Comparison of ENCODE assay signal across 18 mouse cellular contexts in the genomic region with DNA sequence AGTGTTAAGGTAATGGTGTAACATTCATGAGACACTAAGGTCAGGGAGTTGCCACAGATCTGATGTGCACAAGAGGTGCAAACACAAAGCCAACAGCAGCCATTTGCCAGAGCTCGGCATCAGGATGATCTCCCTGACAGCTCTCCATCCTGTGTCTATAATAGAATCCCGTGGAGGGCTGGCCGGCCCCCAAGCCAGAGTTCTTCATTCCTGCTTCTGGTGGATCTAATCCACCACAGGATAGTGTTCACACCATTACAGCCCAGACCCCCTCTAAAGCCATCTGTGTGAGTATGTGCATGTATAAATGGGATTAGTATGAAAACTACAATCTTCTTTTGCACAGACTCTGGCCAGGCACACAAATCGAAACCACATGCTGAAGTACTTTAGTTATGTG.
"Had no signal": no experiment of that assay in that cellular context is flagged by ENCODE, and none has a peak within 500 bp of the region (broad histone marks: within the 10 kb centered on the region; RNA-seq: fewer than 3 reads in every experiment).

No protein-coding gene starts in this region.

- H3K9ac ChIP-seq: limb, embryonic 12.5 days; limb, embryonic 15.5 days; liver, embryonic 14.5 days; liver, postnatal 0 days; lung, embryonic 14.5 days; midbrain, embryonic 12.5 days; midbrain, embryonic 15.5 days; stomach, embryonic 15.5 days had no signal

- H3K4me2 ChIP-seq: limb, embryonic 12.5 days; limb, embryonic 15.5 days; liver, embryonic 11.5 days; lung, embryonic 14.5 days; midbrain, embryonic 12.5 days; midbrain, embryonic 15.5 days; stomach, embryonic 15.5 days had no signal

- H3K27me3 ChIP-seq: limb, embryonic 12.5 days; limb, embryonic 15.5 days; midbrain, embryonic 12.5 days; midbrain, embryonic 15.5 days; stomach, embryonic 15.5 days had no signal

- H3K4me3 ChIP-seq: limb, embryonic 12.5 days; limb, embryonic 15.5 days; midbrain, embryonic 12.5 days; midbrain, embryonic 15.5 days; stomach, embryonic 15.5 days had no signal

- H3K27ac ChIP-seq: limb, embryonic 12.5 days; limb, embryonic 15.5 days; liver, embryonic 14.5 days; macrophage; midbrain, embryonic 12.5 days; midbrain, embryonic 15.5 days; stomach, embryonic 15.5 days had no signal

- DNase-seq: kidney, adult 9 months; kidney, postnatal 14 days; kidney, postnatal 4 days; layer of hippocampus, adult 9-11 months; liver, postnatal 0 days; lung, embryonic 14.5 days; right cerebral cortex, postnatal 25 days; spleen, adult 18-20 months; thymus, postnatal 25 days had no signal

- ATAC-seq: liver, postnatal 0 days; lung, postnatal 0 days; midbrain, embryonic 15.5 days had no signal

- H3K9me3 ChIP-seq: limb, embryonic 12.5 days; limb, embryonic 15.5 days; midbrain, embryonic 12.5 days; midbrain, embryonic 15.5 days; stomach, embryonic 15.5 days had no signal

- H3K36me3 ChIP-seq: limb, embryonic 12.5 days; limb, embryonic 15.5 days; midbrain, embryonic 12.5 days; midbrain, embryonic 15.5 days; stomach, embryonic 15.5 days had no signal
